10 mouse cellular contexts compared by ENCODE assay signal in the genomic region with DNA sequence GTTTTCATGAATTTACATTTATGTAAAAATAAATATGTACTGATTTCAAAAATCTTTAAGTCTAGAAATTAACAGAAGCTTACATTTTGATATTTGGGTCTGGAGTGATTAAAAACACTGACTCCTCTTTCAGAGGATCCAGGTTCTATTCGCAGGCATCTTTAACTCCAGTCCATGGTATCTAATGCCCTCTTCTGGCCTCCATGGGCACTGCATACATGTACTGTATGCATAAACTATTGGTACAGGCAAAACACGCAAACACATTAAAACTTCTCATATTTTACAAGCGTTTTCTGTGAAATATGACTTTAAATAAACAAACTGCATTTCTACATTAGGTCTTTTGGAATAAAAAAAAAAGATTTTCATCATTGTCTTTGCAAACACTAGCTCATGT.
A peak's percentile ranks its signal among the peaks of the same experiment; 100 is the strongest.
DNase-seq lines count a peak whose midpoint lies in the region; ATAC-seq and TF ChIP-seq lines count a peak whose summit lies in the region.
"Had no signal": no experiment of that assay in that cellular context is flagged by ENCODE, and none has a peak within 500 bp of the region (broad histone marks: within the 10 kb centered on the region; RNA-seq: fewer than 3 reads in every experiment).

No protein-coding gene starts in this region.

- H3K27me3 ChIP-seq in heart, postnatal 0 days (ENCODE audit: control insufficient read depth, insufficient read depth, low read length): no peaks in the 10 kb centered on the region
- no peaks in the 10 kb centered on the region for H3K27me3 ChIP-seq in heart, embryonic 10.5 days (ENCODE audit: insufficient read depth, poor library complexity, severe bottlenecking)
- H3K27me3 ChIP-seq in liver, postnatal 0 days (ENCODE audit: insufficient read depth, low read length): no peaks in the 10 kb centered on the region
- H3K27me3 ChIP-seq: forebrain, embryonic 13.5 days; heart, embryonic 12.5 days had no signal

- DNase-seq in heart, postnatal 0 days (ENCODE audit: low spot score): no peak
- no peak for DNase-seq in heart, embryonic 10.5 days (ENCODE audit: low spot score)
- no peak for DNase-seq in liver, postnatal 0 days
- DNase-seq in liver (no peak), ES-E14 (ENCODE audit: low read depth, low spot score) (no peak)
- DNase-seq in forelimb bud, embryonic 11.5 days (ENCODE audit: low read depth, low spot score): peak; percentile 16
- no peak for DNase-seq in spleen, postnatal 10 days (ENCODE audit: low spot score in 2 of 2)
- DNase-seq in testis, postnatal 10 days (ENCODE audit: low spot score): no peak

- no peaks in the 10 kb centered on the region for H3K9me3 ChIP-seq in heart, postnatal 0 days (replicated peaks; ENCODE audit: control insufficient read depth, low read length)
- no peaks in the 10 kb centered on the region for H3K9me3 ChIP-seq in heart, embryonic 10.5 days
- no peaks in the 10 kb centered on the region for H3K9me3 ChIP-seq in liver, postnatal 0 days (ENCODE audit: low read length)
- H3K9me3 ChIP-seq in ES-E14 (ENCODE audit: control insufficient read depth, insufficient read depth, low read depth, low read length): no peaks in the 10 kb centered on the region
- H3K9me3 ChIP-seq: forebrain, embryonic 13.5 days; heart, embryonic 12.5 days had no signal

- TF ChIP-seq CTCF in heart, postnatal 0 days (IDR thresholded peaks at IDR 0.05; ENCODE audit: low read depth): peak; percentile 38
- peak; percentile 38 for TF ChIP-seq CTCF in liver, postnatal 0 days (IDR thresholded peaks at IDR 0.05; ENCODE audit: low read depth)

- H3K9ac ChIP-seq in heart, postnatal 0 days (replicated peaks; ENCODE audit: low read depth, low read length): no peak overlapping the region
- no peak overlapping the region for H3K9ac ChIP-seq in liver, postnatal 0 days (replicated peaks)
- H3K9ac ChIP-seq in ES-E14 (ENCODE audit: insufficient read depth, low read depth, low read length, poor library complexity, severe bottlenecking): no peak overlapping the region
- H3K9ac ChIP-seq: forebrain, embryonic 13.5 days; heart, embryonic 12.5 days had no signal

- TF ChIP-seq EP300 in heart, postnatal 0 days (IDR thresholded peaks at IDR 0.05; ENCODE audit: low read depth): no peak
- TF ChIP-seq EP300 in liver, postnatal 0 days (IDR thresholded peaks at IDR 0.05; ENCODE audit: low read depth): no peak

- WGBS in heart, postnatal 0 days: 66% methylated on average over 3 of the region's 3 CpGs
- WGBS in heart, embryonic 10.5 days: 67% methylated on average over 3 of the region's 3 CpGs
- 60% methylated on average over 3 of the region's 3 CpGs for WGBS in liver, postnatal 0 days (ENCODE audit: insufficient replicate concordance)

- ATAC-seq in heart, postnatal 0 days (ENCODE audit: insufficient read depth, low read depth): no peak
- no peak for ATAC-seq in liver, postnatal 0 days
- ATAC-seq: forebrain, embryonic 13.5 days had no signal

- in situ Hi-C loops in ES-E14 (cut with MboI; ENCODE audit: low sequenced_read_pairs in 2 of 2, unreplicated experiment in 2 of 2): no loop called here

- no peak overlapping the region for H3K4me2 ChIP-seq in heart, postnatal 0 days (ENCODE audit: low read depth, low read length)
- H3K4me2 ChIP-seq in liver, postnatal 0 days (ENCODE audit: low read depth, low read length): no peak overlapping the region
- H3K4me2 ChIP-seq: forebrain, embryonic 13.5 days; heart, embryonic 12.5 days had no signal

- H3K4me1 ChIP-seq in heart, postnatal 0 days (ENCODE audit: control insufficient read depth, insufficient read depth): no peaks in the 10 kb centered on the region
- H3K4me1 ChIP-seq in heart, embryonic 10.5 days: no peaks in the 10 kb centered on the region
- no peaks in the 10 kb centered on the region for H3K4me1 ChIP-seq in liver, postnatal 0 days (ENCODE audit: insufficient read depth)
- peaks cover 2 to 5% of the 10 kb centered on the region in 2 experiments for H3K4me1 ChIP-seq in ES-E14 (ENCODE audit: control insufficient read depth in 2 of 2, insufficient read depth in 2 of 2, low read length in 2 of 2, poor library complexity in 1 of 2)
- H3K4me1 ChIP-seq: forebrain, embryonic 13.5 days; heart, embryonic 12.5 days had no signal

- H3K27ac ChIP-seq in heart, postnatal 0 days (ENCODE audit: low read depth): no peak overlapping the region
- H3K27ac ChIP-seq in heart, embryonic 10.5 days: no peak overlapping the region
- no peak overlapping the region for H3K27ac ChIP-seq in liver, postnatal 0 days (ENCODE audit: low read depth)
- no peak overlapping the region for H3K27ac ChIP-seq in ES-E14 (ENCODE audit: insufficient read depth, low read depth, low read length, poor library complexity, severe bottlenecking)
- H3K27ac ChIP-seq: forebrain, embryonic 13.5 days had no signal

- no peaks in the 10 kb centered on the region for H3K36me3 ChIP-seq in heart, postnatal 0 days (replicated peaks; ENCODE audit: control insufficient read depth, insufficient read depth, low read length)
- no peaks in the 10 kb centered on the region for H3K36me3 ChIP-seq in heart, embryonic 10.5 days
- H3K36me3 ChIP-seq in liver, postnatal 0 days (replicated peaks; ENCODE audit: insufficient read depth, low read length): no peaks in the 10 kb centered on the region
- no peaks in the 10 kb centered on the region for H3K36me3 ChIP-seq in ES-E14 (ENCODE audit: control insufficient read depth, insufficient read depth, low read length, poor library complexity, severe bottlenecking)
- H3K36me3 ChIP-seq: heart, embryonic 12.5 days had no signal

- H3K4me3 ChIP-seq in heart, postnatal 0 days (ENCODE audit: low read depth, low read length): no peak overlapping the region
- no peak overlapping the region for H3K4me3 ChIP-seq in heart, embryonic 10.5 days
- no peak overlapping the region for H3K4me3 ChIP-seq in liver, postnatal 0 days (ENCODE audit: low read depth, low read length)
- no peak overlapping the region for H3K4me3 ChIP-seq in ES-E14 (ENCODE audit: insufficient read depth in 1 of 2, low read depth in 1 of 2, low read length in 2 of 2, poor library complexity in 1 of 2, severe bottlenecking in 1 of 2)
- H3K4me3 ChIP-seq: forebrain, embryonic 13.5 days; heart, embryonic 12.5 days had no signal

TF ChIP-seq in ES-E14, 5 proteins besides CTCF, POLR2A, EP300 and RAD21:
- TF ChIP-seq ZNF384 (IDR thresholded peaks at IDR 0.05; ENCODE audit: low read depth, low read length): no peak
- TF ChIP-seq MAFK (IDR thresholded peaks at IDR 0.05; ENCODE audit: insufficient read depth, low read depth, low read length): no peak
- 0 out of 2 replicates have a peak, but pooled peaks have one; percentile 16 for TF ChIP-seq ZC3H11A (IDR thresholded peaks at IDR 0.05; ENCODE audit: borderline replicate concordance, low read depth, low read length)
- TF ChIP-seq HCFC1 (IDR thresholded peaks at IDR 0.05; ENCODE audit: borderline replicate concordance, insufficient read depth, low read length): no peak
